Mouse (Mus musculus) heart, adult 2 months (tissue): ENCODE measurements at regions not wholly inside any gene's neighbourhood (a gene's known extent, or its start where the extent isn't known, plus 50 kb on each side); places are given as distances from the start of the nearest gene placed in this dataset.
A peak's percentile ranks its signal among the peaks of the same experiment; 100 is the strongest.

Experiments
- DNase-seq, 2 experiments: peaks; one replicate each; pipeline ENCODE4 v3.0.0; 2021
- H3K27ac ChIP-seq: fragments of 200-600 bp; 2 replicates; pipeline ENCODE4 v1.8.1; 2022
- H3K27me3 ChIP-seq: fragments of 200-500 bp; 2 replicates; pipeline ENCODE4 v1.6.1; 2012; ENCODE audit warnings: mild to moderate bottlenecking, low read length, inconsistent platforms, mixed read lengths; ENCODE audit not compliant: control insufficient read depth, insufficient read depth
- H3K36me3 ChIP-seq: fragments of 200-500 bp; 2 replicates; pipeline ENCODE4 v1.6.1; 2012; ENCODE audit warnings: low read length, inconsistent platforms; ENCODE audit not compliant: control insufficient read depth, insufficient read depth
- H3K4me1 ChIP-seq: fragments of 200-500 bp; 2 replicates; pipeline ENCODE4 v1.6.1; 2011; ENCODE audit warnings: low read length; ENCODE audit not compliant: control insufficient read depth, insufficient read depth
- H3K4me3 ChIP-seq: fragments of 200-600 bp; 2 replicates; pipeline ENCODE4 v1.8.1; 2022
- H3K79me2 ChIP-seq: fragments of 200-500 bp; replicated peaks from 2 replicates; pipeline ENCODE4 v1.6.1; 2012; ENCODE audit warnings: mild to moderate bottlenecking, inconsistent platforms, low read length, moderate library complexity, mixed read lengths; ENCODE audit not compliant: control insufficient read depth, insufficient read depth
- H3K9ac ChIP-seq: fragments of 200-500 bp; 2 replicates; pipeline ENCODE4 v1.6.1; 2012; ENCODE audit warnings: low read depth, mild to moderate bottlenecking, control low read depth, inconsistent platforms, low read length, mixed read lengths
- CTCF ChIP-seq: fragments of 200-600 bp; IDR thresholded peaks from 2 replicates; pipeline ENCODE4 v1.8.1; 2022; ENCODE audit warnings: antibody characterized with exemption, mild to moderate bottlenecking, moderate library complexity
- EP300 ChIP-seq: fragments of 200-500 bp; IDR thresholded peaks from 2 replicates; pipeline ENCODE4 v1.6.1; 2011; ENCODE audit warnings: low read depth, low read length, control low read depth; ENCODE audit not compliant: insufficient read depth
- POLR2A ChIP-seq: fragments of 200-500 bp; IDR thresholded peaks from 2 replicates; pipeline ENCODE4 v1.6.1; 2011; ENCODE audit warnings: mild to moderate bottlenecking, low read depth, low read length, control low read depth; ENCODE audit not compliant: insufficient read depth
- WGBS: fragments of 180-500 bp; shearing (Covaris S2); methylation state at CpG from one replicate; pipeline ENCODE4 v1.1.7; 2018; 5-methylcytosine and 5-hydroxymethylcytosine counted together
- intact Hi-C: fragments of 180-260 bp; cut with DNase I; formaldehyde crosslinking; loops from one replicate; pipeline ENCODE4 v1.15.1; 2025

DNA sequence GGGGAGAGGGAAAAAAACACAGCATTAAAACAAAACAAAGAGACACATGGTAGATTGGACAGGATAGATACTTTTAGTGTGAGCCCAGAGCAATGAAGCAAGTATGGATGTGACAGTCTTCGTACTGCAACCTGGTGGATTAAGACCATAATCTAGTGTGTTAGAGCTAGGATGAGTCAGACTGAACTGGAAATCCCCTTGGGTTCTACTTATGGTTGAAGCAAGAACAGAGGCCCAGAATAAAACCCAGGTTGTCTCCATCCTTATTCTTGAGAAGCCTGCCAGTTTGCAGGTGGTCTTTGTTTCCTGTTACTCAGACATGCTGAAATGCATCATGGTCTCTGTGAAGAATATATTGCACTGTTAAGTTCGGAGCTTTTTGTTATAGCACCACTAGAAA is 447.4 kb upstream of the Mef2c start:
- Histone ChIP-seq H3K27me3 (no peaks in the 10 kb centered on the region), H3K27ac (no peak overlapping the region)

DNA sequence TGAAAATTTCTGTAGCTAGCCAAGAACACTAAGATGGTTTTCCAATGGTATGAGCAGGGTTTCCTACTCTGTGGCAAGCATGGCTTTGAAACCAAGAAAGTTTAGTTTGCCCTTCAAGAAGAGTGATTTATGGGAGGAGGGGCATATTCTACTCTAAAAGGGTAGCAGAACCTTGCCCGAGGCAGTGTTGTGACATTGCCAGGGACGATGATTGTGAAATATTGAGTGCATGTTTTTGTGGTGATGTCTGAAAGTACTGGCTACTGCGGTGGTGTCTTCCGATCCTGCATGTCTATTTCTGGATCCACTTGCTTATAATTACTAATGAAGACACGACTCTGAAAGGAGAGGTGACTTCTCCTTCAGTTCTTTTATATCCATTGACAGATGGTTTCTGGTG is 439.1 kb upstream of the Mef2c start:
- intact Hi-C loops: loop anchor here (10.0 kb wide), 2 partner anchors 120 to 590 kb away; no protein-coding TSS in a partner anchor
- Histone ChIP-seq H3K79me2 (no peaks in the 10 kb centered on the region), H3K36me3 (peaks cover 3% of the 10 kb centered on the region; the same call in 1 of the 2 replicates), H3K27ac (peak overlapping the region; percentile 45), H3K4me3 (no peak overlapping the region), H3K9ac (no peak overlapping the region), H3K27me3 (no peaks in the 10 kb centered on the region), H3K4me1 (peaks cover 2% of the 10 kb centered on the region; the same call in 1 of the 2 replicates)
- TF ChIP-seq EP300: no peak
- no peak for TF ChIP-seq POLR2A
- no peak for TF ChIP-seq CTCF
- WGBS: 35% methylated on average over 5 of the region's 5 CpGs
- DNase-seq: peak; percentile 26 to 71

More for the DNA sequence above, 447.4 kb upstream of the Mef2c start:
- intact Hi-C loops: no loop called here
- no peak overlapping the region for H3K9ac ChIP-seq
- no peaks in the 10 kb centered on the region for H3K36me3 ChIP-seq
- no peak for TF ChIP-seq CTCF
- TF ChIP-seq POLR2A: no peak
- no peak for TF ChIP-seq EP300
- H3K79me2 ChIP-seq: no peaks in the 10 kb centered on the region
- WGBS: 80% methylated on average over 2 of the region's 2 CpGs
- H3K4me3 ChIP-seq: no peak overlapping the region
- H3K4me1 ChIP-seq: no peaks in the 10 kb centered on the region; the same call in 1 of the 2 replicates
- DNase-seq: no peak

DNA sequence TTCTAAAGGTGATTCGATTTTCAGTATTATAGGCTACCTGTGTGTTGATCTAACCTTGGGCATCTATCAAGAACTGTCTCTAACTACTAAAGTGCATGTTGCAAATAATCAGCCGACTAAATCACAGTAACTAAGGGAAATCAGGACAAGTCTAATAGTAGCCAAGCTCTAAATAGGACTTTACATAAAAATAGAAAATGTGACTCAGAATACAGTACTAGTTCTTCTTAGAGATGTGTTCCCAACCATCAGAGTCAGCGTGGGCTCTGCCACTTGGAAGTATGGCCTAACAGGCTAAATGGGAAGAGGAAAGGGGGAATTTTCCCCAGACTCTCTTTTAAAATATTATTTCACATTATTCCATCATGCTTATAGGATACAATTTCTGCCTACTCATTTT is 438.6 kb upstream of the Mef2c start:
- Histone ChIP-seq H3K79me2 (no peaks in the 10 kb centered on the region), H3K4me1 (peaks cover 2% of the 10 kb centered on the region; the same call in 1 of the 2 replicates), H3K9ac (no peak overlapping the region), H3K36me3 (peaks cover 3% of the 10 kb centered on the region; the same call in 1 of the 2 replicates), H3K27me3 (no peaks in the 10 kb centered on the region), H3K27ac (peak overlapping the region; percentile 45; the same call in 1 of the 2 replicates), H3K4me3 (no peak overlapping the region)
- TF ChIP-seq CTCF (no peak), POLR2A (no peak), EP300 (no peak)
- intact Hi-C loops: loop anchor here (10.0 kb wide), 2 partner anchors 120 to 590 kb away; no protein-coding TSS in a partner anchor
- 62% methylated on average over 3 of the region's 3 CpGs for WGBS
- DNase-seq: no peak

DNA sequence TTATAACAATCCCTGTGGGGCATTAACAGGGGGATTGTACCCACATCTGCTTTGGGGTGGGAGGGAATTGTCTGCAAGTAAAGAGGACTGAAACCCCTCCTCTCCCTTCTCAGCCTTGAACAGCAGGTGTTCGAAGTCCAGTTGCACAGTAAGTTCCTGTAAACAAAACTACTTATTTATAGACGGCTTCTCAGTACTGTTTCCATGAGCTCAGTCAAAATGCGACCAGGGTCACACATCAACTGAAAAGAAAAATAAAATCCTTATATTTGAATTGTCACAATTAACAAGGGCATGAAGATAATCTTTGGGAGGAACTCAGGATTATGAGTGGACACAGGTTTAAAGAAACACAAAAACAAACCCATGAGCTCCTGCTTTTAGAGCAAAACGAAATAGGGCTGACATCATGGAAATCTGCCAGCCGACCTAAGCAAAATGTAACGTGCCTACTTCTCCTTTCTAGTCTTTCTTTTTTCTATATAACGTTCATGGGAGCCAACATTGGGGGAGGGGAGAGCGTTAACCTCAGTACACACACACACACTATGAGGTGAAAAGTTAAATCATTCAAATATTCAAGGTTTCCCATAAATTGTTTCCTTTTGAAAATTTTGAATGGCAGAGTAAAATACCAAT is 437.6 kb upstream of the Mef2c start:
- intact Hi-C loops: loop anchor here (10.0 kb wide), 2 partner anchors 121 to 589 kb away; no protein-coding TSS in a partner anchor
- Histone ChIP-seq H3K27me3 (no peaks in the 10 kb centered on the region), H3K4me1 (peaks cover 2% of the 10 kb centered on the region; the same call in 1 of the 2 replicates), H3K9ac (no peak overlapping the region), H3K27ac (peak overlapping the region; percentile 45; the same call in 1 of the 2 replicates), H3K79me2 (no peaks in the 10 kb centered on the region), H3K36me3 (peaks cover 3% of the 10 kb centered on the region; the same call in 1 of the 2 replicates), H3K4me3 (no peak overlapping the region)
- no peak for DNase-seq
- no peak for TF ChIP-seq POLR2A
- no peak for TF ChIP-seq EP300
- no peak for TF ChIP-seq CTCF
- 61% methylated on average over 8 of the region's 8 CpGs for WGBS

DNA sequence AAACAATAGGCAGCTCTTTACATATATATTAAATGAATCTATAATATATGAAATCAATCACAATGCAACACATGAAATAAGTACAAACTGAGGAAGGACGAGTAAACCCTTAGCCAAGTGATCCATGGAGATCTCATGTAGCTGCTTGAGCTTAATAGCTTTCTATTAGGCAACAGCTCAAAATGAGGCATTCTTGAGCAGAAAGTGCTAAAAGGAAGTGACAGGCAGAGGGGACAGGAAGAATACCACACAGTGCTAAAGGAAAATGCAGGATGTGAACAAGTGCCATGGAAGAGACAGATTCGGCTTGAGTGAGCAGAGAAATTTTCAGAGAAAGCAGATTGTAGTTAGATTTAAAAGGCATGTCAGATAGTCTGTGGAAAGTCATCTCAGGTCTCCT is 436.3 kb upstream of the Mef2c start:
- intact Hi-C loops: loop anchor here (10.0 kb wide), 2 partner anchors 123 to 587 kb away; no protein-coding TSS in a partner anchor

DNA sequence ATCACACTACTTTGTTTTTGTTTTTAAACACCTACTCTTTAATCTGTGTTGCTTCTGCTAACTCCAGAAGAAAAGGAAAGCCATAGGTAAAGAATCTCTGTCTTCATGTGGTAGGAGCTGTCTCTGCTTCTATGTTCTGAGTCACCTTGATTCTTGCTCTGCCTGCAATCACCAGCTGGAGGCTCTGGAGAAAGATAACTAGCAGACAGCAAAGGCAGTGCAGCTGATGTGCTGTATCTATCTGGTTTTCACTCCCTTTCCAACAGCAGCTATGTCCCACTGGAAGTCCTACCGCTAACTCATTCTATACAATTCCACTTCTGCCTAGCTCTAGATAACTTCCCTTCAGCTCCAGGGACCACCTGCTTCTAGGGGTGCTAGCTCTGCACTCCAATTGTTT is 435.2 kb upstream of the Mef2c start:
- H3K27ac ChIP-seq: no peak overlapping the region
- WGBS: 58% methylated on average over 1 of the region's 1 CpGs
- H3K4me1 ChIP-seq: peaks cover 2% of the 10 kb centered on the region; the same call in 1 of the 2 replicates
- H3K36me3 ChIP-seq: peaks cover 3% of the 10 kb centered on the region; the same call in 1 of the 2 replicates
- H3K79me2 ChIP-seq: no peaks in the 10 kb centered on the region
- intact Hi-C loops: loop anchor here (10.0 kb wide), 2 partner anchors 124 to 586 kb away; no protein-coding TSS in a partner anchor
- no peaks in the 10 kb centered on the region for H3K27me3 ChIP-seq
- no peak for DNase-seq
- TF ChIP-seq CTCF (peak; percentile 25; the same call in 1 of the 2 replicates), EP300 (no peak)
- no peak overlapping the region for H3K4me3 ChIP-seq
- H3K9ac ChIP-seq: no peak overlapping the region

More for the DNA sequence above, 436.3 kb upstream of the Mef2c start:
- Histone ChIP-seq H3K36me3 (peaks cover 3% of the 10 kb centered on the region; the same call in 1 of the 2 replicates), H3K9ac (no peak overlapping the region), H3K4me1 (peaks cover 2% of the 10 kb centered on the region; the same call in 1 of the 2 replicates), H3K79me2 (no peaks in the 10 kb centered on the region), H3K27me3 (no peaks in the 10 kb centered on the region), H3K27ac (no peak overlapping the region), H3K4me3 (no peak overlapping the region)
- WGBS: 55% methylated on average over 2 of the region's 2 CpGs
- DNase-seq: no peak
- no peak for TF ChIP-seq CTCF
- TF ChIP-seq POLR2A: no peak
- no peak for TF ChIP-seq EP300
